Mouse (Mus musculus) small intestine, adult 2 months (tissue): ENCODE results near the gene Cadps.

Source experiments
- CTCF ChIP-seq: fragments of 200-500 bp; IDR thresholded peaks from 2 replicates; pipeline ENCODE4 v1.5.1; 2012; ENCODE audit warnings: low read depth, mild to moderate bottlenecking, control low read depth, inconsistent platforms, low read length, moderate library complexity, mixed read lengths; ENCODE audit not compliant: insufficient replicate concordance, insufficient read length; ENCODE audit errors: extremely low read depth
- POLR2A ChIP-seq: fragments of 200-500 bp; IDR thresholded peaks from 2 replicates; pipeline ENCODE4 v1.6.1; 2012; ENCODE audit warnings: low read depth, mild to moderate bottlenecking, control low read depth, inconsistent platforms, low read length, moderate library complexity

DNA sequence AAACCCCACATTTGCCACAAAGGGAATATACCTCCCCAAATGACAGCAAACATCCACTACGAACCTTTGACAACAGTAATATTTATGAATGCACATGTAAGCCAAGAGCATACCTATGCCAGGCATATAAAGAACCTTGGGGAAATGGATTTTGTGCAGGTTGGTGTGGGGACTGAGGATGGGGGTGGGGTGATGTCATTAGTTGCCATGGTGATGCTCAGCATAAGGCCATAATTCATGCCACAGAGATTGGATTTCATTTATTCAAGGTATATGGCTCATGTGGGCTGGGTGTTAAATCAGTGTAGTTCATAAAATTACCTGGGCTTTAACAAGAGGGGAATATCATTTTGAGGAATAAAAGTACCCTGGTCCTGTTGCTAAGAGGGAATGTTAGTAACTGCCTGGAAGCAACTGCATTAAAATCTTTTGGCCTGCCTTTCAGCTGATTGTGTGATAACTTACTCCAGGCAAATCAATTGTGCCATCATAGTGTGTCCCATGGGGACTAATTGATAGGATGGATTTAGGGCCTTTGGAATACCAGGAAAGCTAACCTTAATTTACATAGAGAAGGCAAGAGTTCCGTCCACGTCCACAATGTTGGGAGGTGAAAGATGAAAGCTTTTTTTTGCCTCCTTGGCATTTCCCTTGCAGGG, 263.2 kb downstream of the Cadps start:
- TF ChIP-seq CTCF (no peak), POLR2A (no peak)
